Mouse (Mus musculus) ES-Bruce4 (cell line): ENCODE data around the gene Fer.

ENCODE experiments used
- CTCF ChIP-seq: IDR thresholded peaks from one replicate; pipeline ENCODE4 v1.8.1; 2011; ENCODE audit warnings: low read depth, low read length
- POLR2A ChIP-seq: IDR thresholded peaks from one replicate; pipeline ENCODE4 v1.8.1; 2011; ENCODE audit warnings: low read length; ENCODE audit not compliant: insufficient read depth

DNA sequence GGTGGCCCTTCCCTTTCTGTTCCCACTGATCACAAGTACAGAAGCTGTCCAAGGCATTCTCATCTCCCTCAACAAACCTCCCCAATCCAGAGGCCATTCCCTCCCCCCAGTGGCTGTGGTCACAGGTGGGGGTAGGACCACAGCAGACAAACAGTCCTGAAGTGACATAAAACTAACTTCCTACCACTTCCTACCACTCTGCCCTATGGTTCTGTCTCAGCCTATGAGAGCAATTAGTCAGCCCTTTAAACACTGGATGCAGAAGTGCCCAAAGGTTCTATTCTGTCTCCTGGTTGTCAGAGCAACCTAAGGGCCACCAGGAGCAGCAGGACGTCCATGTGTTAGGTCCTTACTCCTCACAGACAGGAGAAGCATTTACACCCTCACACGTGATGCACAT lies 309.6 kb downstream of the Fer start:
- TF ChIP-seq POLR2A (no peak), CTCF (no peak)
